Mouse (Mus musculus) heart, adult 18-20 months (tissue): ENCODE results near the gene Prpf19. TPM values are rescaled to one million over a fixed set of nuclear protein-coding genes. Genes with fewer than 3 reads are reported as not detected.

ENCODE experiments used
- DNase-seq, 2 experiments: peaks; one replicate each; pipeline ENCODE4 v3.0.0; 2021 to 2022; ENCODE audit warnings: mixed read lengths in 1 of 2
- total RNA-seq, 2 experiments: library from RNA; stranded (reverse); gene quantifications; 2 replicates each; pipeline ENCODE4 v1.2.3; 2021

Prpf19 gene
- total RNA-seq, 2 experiments from 2014 or later, result 237 to 251 TPM

- no peak for DNase-seq
These were observed 42.1 kb downstream of the Prpf19 start, which contains the start of gene Ptgdr2 for GRCm38 (mm10) chr19:10937110-10937563. Gene Ptgdr2, plus strand, starts transcription at chr19:10937160.

- no peak for DNase-seq
These were observed 43.7 kb downstream of the Prpf19 start for GRCm38 (mm10) chr19:10938771-10939170.

GRCm38 (mm10) chr19:10940097-10940800 lies 45.2 kb downstream of the Prpf19 start:
- DNase-seq, result peak; percentile 37 to 61

- no peak for DNase-seq
These were observed 45.9 kb downstream of the Prpf19 start for GRCm38 (mm10) chr19:10940801-10941457.

- DNase-seq, result no peak
These were observed 48.9 kb downstream of the Prpf19 start for GRCm38 (mm10) chr19:10943955-10944354.

GRCm38 (mm10) chr19:10946506-10946905 lies 51.5 kb downstream of the Prpf19 start:
- DNase-seq, result no peak

GRCm38 (mm10) chr19:10947219-10947618 lies 52.2 kb downstream of the Prpf19 start:
- DNase-seq, result no peak

- DNase-seq, result no peak
These were observed 53.4 kb downstream of the Prpf19 start for GRCm38 (mm10) chr19:10948416-10948815.

GRCm38 (mm10) chr19:10949112-10949511 lies 54.1 kb downstream of the Prpf19 start, which contains the start of gene Ccdc86:
Gene Ccdc86, minus strand, starts transcription at chr19:10949266.
- DNase-seq, result peak; percentile 98

- no peak for DNase-seq
These were observed 54.5 kb downstream of the Prpf19 start for GRCm38 (mm10) chr19:10949558-10949957.

- DNase-seq, result peak; percentile 40 to 53
These were observed 57.2 kb downstream of the Prpf19 start for GRCm38 (mm10) chr19:10952021-10952939.

Other genes starting within 250 kb of the Prpf19 start
- gene Pga5, start 217.2 kb upstream of the Prpf19 start, total RNA-seq, result not detected
- gene Vps37c, start 206.5 kb upstream of the Prpf19 start, total RNA-seq, result 10 to 100 TPM; 20.4 to 21.8 TPM
- 1 to 10 TPM in 1 of 2 experiments, not detected in 1; 1.1 TPM for gene Cd5, start 156.2 kb upstream of the Prpf19 start, total RNA-seq
- gene Cd6, start 65.2 kb upstream of the Prpf19 start, total RNA-seq, result 1 to 10 TPM in 1 of 2 experiments, under 1 TPM in 1; 0.17 to 1.2 TPM
- gene Slc15a3, start 55.5 kb upstream of the Prpf19 start, total RNA-seq, result 1 to 10 TPM; 2.1 TPM
- 10 to 100 TPM; 10.1 to 10.3 TPM for gene Tmem132a, start 25.3 kb upstream of the Prpf19 start, total RNA-seq
- 100 to 1,000 TPM; 104 to 113 TPM for gene Tmem109, start 13.2 kb upstream of the Prpf19 start, total RNA-seq
- gene Zp1, start 25.4 kb downstream of the Prpf19 start, total RNA-seq, result not detected
- not detected for gene Ptgdr2, start 41.9 kb downstream of the Prpf19 start, total RNA-seq
- 1 to 10 TPM; 6.5 TPM for gene Ccdc86, start 54.0 kb downstream of the Prpf19 start, total RNA-seq
- not detected for gene Ms4a10, start 79.4 kb downstream of the Prpf19 start, total RNA-seq
- not detected for gene Ms4a15, start 98.0 kb downstream of the Prpf19 start, total RNA-seq
- not detected for gene Ms4a18, start 122.8 kb downstream of the Prpf19 start, total RNA-seq
- gene Ms4a8a, start 185.9 kb downstream of the Prpf19 start, total RNA-seq, result 1 to 10 TPM; 2.0 to 2.1 TPM
- gene 1700017D01Rik, start 235.6 kb downstream of the Prpf19 start, total RNA-seq, result not detected